19 mouse cellular contexts compared by ENCODE assay signal in the genomic region with DNA sequence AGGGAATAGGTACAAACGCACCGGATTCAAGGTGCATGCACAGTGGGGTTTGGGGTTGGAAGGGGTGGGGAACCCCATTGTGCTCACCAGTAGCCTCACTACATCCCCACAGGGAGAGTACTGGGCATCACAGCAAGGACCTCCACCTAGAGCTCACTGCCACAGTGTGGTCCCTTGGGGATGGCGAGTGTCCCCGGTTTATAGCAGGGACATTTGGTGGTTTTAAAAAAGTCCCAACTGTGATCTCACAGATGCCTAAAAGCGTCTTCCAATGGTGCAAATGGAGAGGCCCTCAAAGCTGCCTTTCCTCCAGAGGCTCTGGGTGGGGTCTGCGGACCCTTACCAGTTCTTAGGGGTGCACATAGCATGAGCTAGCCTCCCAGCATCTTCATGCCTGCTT. TPM values are rescaled to one million over a fixed set of nuclear protein-coding genes. Genes with fewer than 3 reads are reported as not detected.
DNase-seq lines count a peak whose midpoint lies in the region; TF ChIP-seq lines count a peak whose summit lies in the region.
"Had no signal": no experiment of that assay in that cellular context is flagged by ENCODE, and none has a peak within 500 bp of the region (broad histone marks: within the 10 kb centered on the region; RNA-seq: fewer than 3 reads in every experiment).

No protein-coding gene starts in this region.

- no peaks in the 10 kb centered on the region for H3K27me3 ChIP-seq in spleen, adult 2 months (ENCODE audit: control insufficient read depth, insufficient read depth, low read length)
- no peaks in the 10 kb centered on the region for H3K27me3 ChIP-seq in CH12.LX (replicated peaks)
- H3K27me3 ChIP-seq in splenic B cell, adult 2 months (ENCODE audit: control insufficient read depth, insufficient read depth, low read length, poor library complexity, severe bottlenecking), result no peaks in the 10 kb centered on the region
- H3K27me3 ChIP-seq in heart, adult 2 months (ENCODE audit: control insufficient read depth, insufficient read depth, low read length), result no peaks in the 10 kb centered on the region
- H3K27me3 ChIP-seq: embryonic facial prominence, embryonic 12.5 days; forebrain, embryonic 13.5 days; forebrain, embryonic 15.5 days had no signal

- 0 out of 2 replicates have a peak overlapping the region, but pooled peaks have one; percentile 1 for H3K9ac ChIP-seq in CH12.LX (ENCODE audit: insufficient read depth, low read depth)
- H3K9ac ChIP-seq in heart, adult 2 months (ENCODE audit: low read depth, low read length), result no peak overlapping the region
- H3K9ac ChIP-seq: embryonic facial prominence, embryonic 12.5 days; forebrain, embryonic 13.5 days; forebrain, embryonic 15.5 days; forebrain, postnatal 0 days had no signal

- no peak for TF ChIP-seq CTCF in spleen, adult 2 months (IDR thresholded peaks at IDR 0.05; ENCODE audit: extremely low read depth, insufficient read depth, insufficient read length, insufficient replicate concordance)
- no peak for TF ChIP-seq CTCF in CH12.LX (conservative IDR thresholded peaks at IDR 0.05 in 1 of 2, IDR thresholded peaks at IDR 0.05 in 1 of 2; ENCODE audit: low read depth in 2 of 2, low read length in 2 of 2)
- TF ChIP-seq CTCF in heart, adult 2 months (IDR thresholded peaks at IDR 0.05), result no peak

- WGBS in spleen, adult 2 months, result 56% methylated on average over 6 of the region's 6 CpGs
- 88% methylated on average over 6 of the region's 6 CpGs for WGBS in heart, adult 2 months

- TF ChIP-seq EP300 in CH12.LX (IDR thresholded peaks at IDR 0.05; ENCODE audit: low read length), result no peak
- no peak for TF ChIP-seq EP300 in heart, adult 2 months (IDR thresholded peaks at IDR 0.05; ENCODE audit: insufficient read depth, low read depth, low read length)

- no peak for TF ChIP-seq RAD21 in CH12.LX (IDR thresholded peaks at IDR 0.05; ENCODE audit: low read depth, low read length)

- no peak for TF ChIP-seq POLR2A in spleen, adult 2 months (IDR thresholded peaks at IDR 0.05; ENCODE audit: low read depth, low read length)
- TF ChIP-seq POLR2A in CH12.LX (IDR thresholded peaks at IDR 0.05; ENCODE audit: low read depth, low read length), result no peak
- TF ChIP-seq POLR2A in heart, adult 2 months (IDR thresholded peaks at IDR 0.05; ENCODE audit: insufficient read depth, low read depth, low read length), result no peak

- H3K9me3 ChIP-seq in CH12.LX (replicated peaks; ENCODE audit: low read length), result no peaks in the 10 kb centered on the region
- H3K9me3 ChIP-seq: embryonic facial prominence, embryonic 10.5 days; embryonic facial prominence, embryonic 12.5 days; forebrain, embryonic 13.5 days; forebrain, embryonic 15.5 days had no signal

- H3K27ac ChIP-seq in spleen, adult 2 months (ENCODE audit: insufficient read depth, low read length), result peak overlapping the region; percentile 84
- H3K27ac ChIP-seq in CH12.LX (ENCODE audit: insufficient read depth, low read depth), result peak overlapping the region; percentile 78
- H3K27ac ChIP-seq in heart, adult 2 months, result no peak overlapping the region
- H3K27ac ChIP-seq: embryonic facial prominence, embryonic 10.5 days; embryonic facial prominence, embryonic 12.5 days; forebrain, embryonic 13.5 days; forebrain, embryonic 15.5 days had no signal

- H3K36me3 ChIP-seq in spleen, adult 2 months (ENCODE audit: control insufficient read depth, insufficient read depth, low read length), result peaks cover 15% of the 10 kb centered on the region
- peaks cover 36 to 74% of the 10 kb centered on the region in 2 experiments for H3K36me3 ChIP-seq in CH12.LX (replicated peaks in 1 of 2; ENCODE audit: control insufficient read depth in 1 of 2, insufficient read depth in 1 of 2, low read length in 1 of 2)
- peaks cover 16% of the 10 kb centered on the region for H3K36me3 ChIP-seq in splenic B cell, adult 2 months (ENCODE audit: control insufficient read depth, insufficient read depth, low read length, poor library complexity, severe bottlenecking)
- no peaks in the 10 kb centered on the region for H3K36me3 ChIP-seq in heart, adult 2 months (ENCODE audit: control insufficient read depth, insufficient read depth, low read length)
- H3K36me3 ChIP-seq: embryonic facial prominence, embryonic 12.5 days; forebrain, embryonic 15.5 days had no signal

- in situ Hi-C loops in CH12.LX (cut with MboI; ENCODE audit: low pct_ligation_motif_present, low pct_unique_long_range_greater_than_20kb, low sequenced_read_pairs), result no loop called here

- H3K4me1 ChIP-seq in spleen, adult 2 months (ENCODE audit: control insufficient read depth, insufficient read depth, insufficient read length), result peaks cover 18% of the 10 kb centered on the region
- peaks cover 31 to 78% of the 10 kb centered on the region in 2 experiments for H3K4me1 ChIP-seq in CH12.LX (ENCODE audit: control insufficient read depth in 1 of 2, insufficient read depth in 2 of 2)
- no peaks in the 10 kb centered on the region; the same call in 1 of the 2 replicates for H3K4me1 ChIP-seq in heart, adult 2 months (ENCODE audit: control insufficient read depth, insufficient read depth, low read length)

- dilution Hi-C loops in CH12.LX (cut with MboI; ENCODE audit: extremely low pct_ligation_motif_present, extremely low pct_unique_long_range_greater_than_20kb, low sequenced_read_pairs), result no loop called here

- peak overlapping the region; percentile 13 for H3K4me2 ChIP-seq in CH12.LX (ENCODE audit: insufficient read depth, low read depth, poor library complexity, severe bottlenecking)
- H3K4me2 ChIP-seq: embryonic facial prominence, embryonic 12.5 days; forebrain, embryonic 13.5 days; forebrain, embryonic 15.5 days had no signal

- intact Hi-C loops in heart, adult 2 months (cut with DNase I), result no loop called here

- DNase-seq in spleen, adult 2 months (ENCODE audit: low read depth in 1 of 2, low spot score in 2 of 2), result peak in 1 of 2 experiments; percentile 41
- no peak for DNase-seq in spleen, postnatal 14 days (ENCODE audit: low spot score in 2 of 2)
- DNase-seq in CH12.LX (ENCODE audit: extremely low read depth), result peak; percentile 55
- peak; percentile 67 for DNase-seq in splenic B cell, adult 2 months (ENCODE audit: low read depth, low spot score)
- no peak for DNase-seq in heart, adult 2 months
- DNase-seq in heart, adult 8-10 months (ENCODE audit: low spot score), result no peak
- DNase-seq: adrenal gland, adult 2 months; adrenal gland, postnatal 10 days; adrenal gland, postnatal 25 days; cerebellum, adult 11-12 months; cerebellum, adult 2 months; cerebellum, adult 9-10 months; cerebellum, postnatal 10 days; cerebellum, postnatal 25 days; forebrain, postnatal 0 days had no signal

- H3K4me3 ChIP-seq in spleen, adult 2 months (ENCODE audit: extremely low read depth, insufficient read depth, insufficient read length), result peak overlapping the region; percentile 32; the same call in 1 of the 2 replicates
- H3K4me3 ChIP-seq in CH12.LX (replicated peaks in 1 of 3; ENCODE audit: low read depth in 2 of 3, low read length in 2 of 3, poor library complexity in 1 of 3), result peak overlapping the region in 1 of 3 experiments; percentile 25
- H3K4me3 ChIP-seq in heart, adult 2 months, result no peak overlapping the region
- H3K4me3 ChIP-seq: embryonic facial prominence, embryonic 10.5 days; embryonic facial prominence, embryonic 12.5 days; forebrain, embryonic 13.5 days; forebrain, embryonic 15.5 days had no signal

- peaks cover 3% of the 10 kb centered on the region; the same call in 1 of the 2 replicates for H3K79me2 ChIP-seq in CH12.LX (replicated peaks; ENCODE audit: control insufficient read depth, extremely low read depth, insufficient read depth, poor library complexity, severe bottlenecking)
- H3K79me2 ChIP-seq in heart, adult 2 months (replicated peaks; ENCODE audit: control insufficient read depth, insufficient read depth, low read length), result no peaks in the 10 kb centered on the region

TF ChIP-seq in CH12.LX, 34 proteins besides CTCF, POLR2A, EP300 and RAD21:
- no peak for TF ChIP-seq JUND (conservative IDR thresholded peaks at IDR 0.05; ENCODE audit: low read depth, low read length)
- TF ChIP-seq UBTF (IDR thresholded peaks at IDR 0.05; ENCODE audit: low read depth, low read length), result 0 out of 2 replicates have a peak, but pooled peaks have one; percentile 41
- no peak for TF ChIP-seq ELF1 (IDR thresholded peaks at IDR 0.05; ENCODE audit: low read depth, low read length)
- no peak for TF ChIP-seq MYC (IDR thresholded peaks at IDR 0.05; ENCODE audit: low read depth, low read length)
- TF ChIP-seq NRF1 (IDR thresholded peaks at IDR 0.05; ENCODE audit: low read depth, low read length), result no peak
- TF ChIP-seq ETS1 (conservative IDR thresholded peaks at IDR 0.05; ENCODE audit: low read depth, low read length), result peak; percentile 66
- peak; percentile 36; the same call in 1 of the 2 replicates for TF ChIP-seq TCF12 (IDR thresholded peaks at IDR 0.05; ENCODE audit: low read depth, low read length)

RNA-seq across cellular contexts. Expression of a gene that starts 7.3 kb away (rescaled TPM):
- polyA plus RNA-seq in spleen, adult 2 months (2012; rRNA removed), result 174 and 200 TPM in 2 replicates
- total RNA-seq in CH12.LX (2012; rRNA removed), result 156 and 167 TPM in 2 replicates
- 132 and 143 TPM in 2 replicates for total RNA-seq in CH12.LX (2014; rRNA removed)
- 145 and 159 TPM in 2 replicates for polyA plus RNA-seq in CH12.LX (2012; ENCODE audit: insufficient read length, low read depth)
- 1 to 10 TPM in 1 of 2 experiments, under 1 TPM in 1; 0.81 to 1.5 TPM for total RNA-seq in heart, adult 2 months (2021)
- 2.4 and 2.9 TPM in 2 replicates for polyA plus RNA-seq in heart, adult 2 months (2012; rRNA removed)
- total RNA-seq in heart, adult 8-10 months (2022), result 1 to 10 TPM; 1.1 to 1.8 (median 1.5) TPM

RNA-seq across cellular contexts. Expression of a gene that starts 50.4 kb away (rescaled TPM):
- polyA plus RNA-seq in spleen, adult 2 months (2012; rRNA removed), result 22.1 and 25.3 TPM in 2 replicates
- 7.6 and 8.8 TPM in 2 replicates for total RNA-seq in CH12.LX (2012; rRNA removed)
- 2.6 and 2.9 TPM in 2 replicates for total RNA-seq in CH12.LX (2014; rRNA removed)
- 3.7 and 4.4 TPM in 2 replicates for polyA plus RNA-seq in CH12.LX (2012; ENCODE audit: insufficient read length, low read depth)
- total RNA-seq in heart, adult 2 months (2021), result 1 to 10 TPM; 3.2 to 3.9 TPM
- 9.4 and 9.8 TPM in 2 replicates for polyA plus RNA-seq in heart, adult 2 months (2012; rRNA removed)
- 1 to 10 TPM; 3.5 to 5.1 (median 3.8) TPM for total RNA-seq in heart, adult 8-10 months (2022)

RNA-seq across cellular contexts. Expression of a gene that starts 55.8 kb away (rescaled TPM):
- polyA plus RNA-seq in spleen, adult 2 months (2012; rRNA removed), result 73.9 and 90.0 TPM in 2 replicates
- total RNA-seq in CH12.LX (2012; rRNA removed) (191 and 234 TPM in 2 replicates), CH12.LX (2014; rRNA removed) (401 and 406 TPM in 2 replicates)
- 358 and 375 TPM in 2 replicates for polyA plus RNA-seq in CH12.LX (2012; ENCODE audit: insufficient read length, low read depth)
- 100 to 1,000 TPM; 101 to 127 TPM for total RNA-seq in heart, adult 2 months (2021)
- 59.7 and 87.8 TPM in 2 replicates for polyA plus RNA-seq in heart, adult 2 months (2012; rRNA removed)
- 100 to 1,000 TPM in 3 of 4 experiments, 10 to 100 TPM in 1; 98.9 to 113 (median 108) TPM for total RNA-seq in heart, adult 8-10 months (2022)

Comparison
In these comparisons a context has a peak if more than half of its experiments do, and no peak if none do; other contexts are left out.
1. DNase-seq: peak in CH12.LX (single experiment) and splenic B cell, adult 2 months (single experiment); none in spleen, postnatal 14 days (0 of 2), heart, adult 2 months (0 of 2) and heart, adult 8-10 months (single experiment).
2. RNA of a gene that starts 7.3 kb away (total RNA-seq): 132 to 167 TPM in CH12.LX; 1.1 to 1.8 TPM in heart, adult 8-10 months and 0.81 to 1.5 TPM in heart, adult 2 months; every median in the first group is over 10 times any median in the second.